In genomic region chr11:69519976-69520375, GRCm38 (mm10) we compare ENCODE assay signal across 28 mouse cellular contexts. TPM values are rescaled to one million over a fixed set of nuclear protein-coding genes. Genes with fewer than 3 reads are reported as not detected.
A peak's percentile ranks its signal among the peaks of the same experiment; 100 is the strongest.
DNase-seq lines count a peak whose midpoint lies in the region; ATAC-seq and TF ChIP-seq lines count a peak whose summit lies in the region.
"Had no signal": no experiment of that assay in that cellular context is flagged by ENCODE, and none has a peak within 500 bp of the region (broad histone marks: within the 10 kb centered on the region; RNA-seq: fewer than 3 reads in every experiment).

No protein-coding gene starts in this region.

- ATAC-seq in stomach, embryonic 15.5 days (ENCODE audit: insufficient read depth, low FRiP score, low read depth), result peak; percentile 27; the same call in 1 of the 2 replicates
- no peak for ATAC-seq in stomach, postnatal 0 days (ENCODE audit: low FRiP score, low TSS enrichment)
- ATAC-seq: activated CD4-positive, CD25-positive, alpha-beta regulatory T cell, adult 4 months; CD4-positive, CD25-positive, alpha-beta regulatory T cell, adult 4 months; forebrain, embryonic 14.5 days; inflammation-experienced regulatory T-cells, adult 6 months; midbrain, embryonic 15.5 days had no signal

- no peak for TF ChIP-seq POLR2A in kidney, adult 2 months (IDR thresholded peaks at IDR 0.05; ENCODE audit: low read depth, low read length)

- 57% methylated on average over 4 of the region's 4 CpGs for WGBS in kidney, adult 2 months
- 74% methylated on average over 4 of the region's 4 CpGs for WGBS in stomach, embryonic 15.5 days
- 67% methylated on average over 4 of the region's 4 CpGs for WGBS in stomach, postnatal 0 days

- TF ChIP-seq EP300 in stomach, postnatal 0 days (optimal IDR thresholded peaks at IDR 0.05), result no peak

- H3K4me2 ChIP-seq in stomach, embryonic 15.5 days, result no peak overlapping the region
- H3K4me2 ChIP-seq in stomach, postnatal 0 days (replicated peaks; ENCODE audit: low read depth), result no peak overlapping the region
- H3K4me2 ChIP-seq: embryonic facial prominence, embryonic 15.5 days; heart, embryonic 13.5 days; kidney, embryonic 15.5 days; liver, embryonic 11.5 days; lung, embryonic 15.5 days; midbrain, embryonic 15.5 days had no signal

- H3K36me3 ChIP-seq in kidney, adult 2 months (ENCODE audit: control insufficient read depth, insufficient read depth, low read length), result no peaks in the 10 kb centered on the region
- H3K36me3 ChIP-seq in stomach, embryonic 15.5 days, result no peaks in the 10 kb centered on the region
- no peaks in the 10 kb centered on the region for H3K36me3 ChIP-seq in stomach, postnatal 0 days (ENCODE audit: control insufficient read depth, insufficient read depth, low read length)
- H3K36me3 ChIP-seq: embryonic facial prominence, embryonic 15.5 days; heart, embryonic 13.5 days; kidney, embryonic 15.5 days; lung, embryonic 15.5 days; midbrain, embryonic 15.5 days had no signal

- peak; percentile 76 for DNase-seq in heart, adult 11 months
- DNase-seq in heart, adult 18-20 months, result no peak
- peak; percentile 29 to 42 for DNase-seq in kidney, postnatal 4 days
- no peak for DNase-seq in kidney, adult 2 months
- DNase-seq in stomach, postnatal 0 days (ENCODE audit: low spot score), result no peak
- no peak for DNase-seq in MN1 (ENCODE audit: low spot score)
- DNase-seq: adrenal gland, adult 8-10 months; cerebellum, adult 18-20 months; cerebellum, postnatal 10 days; gastrocnemius, postnatal 25 days; heart, postnatal 10 days; kidney, adult 11 months; right cerebral cortex, postnatal 25 days; spleen, adult 18-20 months had no signal

- H3K4me1 ChIP-seq in kidney, adult 2 months (ENCODE audit: control insufficient read depth, insufficient read depth, low read length), result no peaks in the 10 kb centered on the region
- no peaks in the 10 kb centered on the region for H3K4me1 ChIP-seq in stomach, embryonic 15.5 days
- no peaks in the 10 kb centered on the region for H3K4me1 ChIP-seq in stomach, postnatal 0 days (replicated peaks; ENCODE audit: control insufficient read depth, insufficient read depth)
- H3K4me1 ChIP-seq in brown adipose tissue, adult 24 weeks (ENCODE audit: control insufficient read depth, insufficient read depth, insufficient read length, low read length), result peaks cover 9% of the 10 kb centered on the region
- H3K4me1 ChIP-seq: midbrain, embryonic 15.5 days had no signal

- no peaks in the 10 kb centered on the region for H3K27me3 ChIP-seq in kidney, adult 2 months (replicated peaks; ENCODE audit: control insufficient read depth, insufficient read depth, low read length)
- no peaks in the 10 kb centered on the region for H3K27me3 ChIP-seq in stomach, embryonic 15.5 days (replicated peaks)
- H3K27me3 ChIP-seq in stomach, postnatal 0 days (ENCODE audit: control insufficient read depth, insufficient read depth, low read length), result no peaks in the 10 kb centered on the region
- H3K27me3 ChIP-seq: embryonic facial prominence, embryonic 15.5 days; lung, embryonic 15.5 days; midbrain, embryonic 15.5 days had no signal

- H3K9me3 ChIP-seq in stomach, embryonic 15.5 days, result no peaks in the 10 kb centered on the region
- H3K9me3 ChIP-seq in stomach, postnatal 0 days (ENCODE audit: control insufficient read depth, low read length), result no peaks in the 10 kb centered on the region
- H3K9me3 ChIP-seq: embryonic facial prominence, embryonic 15.5 days; heart, embryonic 13.5 days; kidney, embryonic 15.5 days; lung, embryonic 15.5 days; midbrain, embryonic 15.5 days had no signal

- no peak for TF ChIP-seq CTCF in kidney, adult 2 months (conservative IDR thresholded peaks at IDR 0.05; ENCODE audit: insufficient read depth, insufficient read length, low read depth, low read length)
- no peak for TF ChIP-seq CTCF in stomach, postnatal 0 days (IDR thresholded peaks at IDR 0.05; ENCODE audit: low read depth)

- H3K27ac ChIP-seq in kidney, adult 2 months (ENCODE audit: insufficient read depth, low read depth, low read length), result no peak overlapping the region
- no peak overlapping the region for H3K27ac ChIP-seq in stomach, embryonic 15.5 days
- H3K27ac ChIP-seq in stomach, postnatal 0 days (replicated peaks), result no peak overlapping the region
- H3K27ac ChIP-seq in brown adipose tissue, adult 24 weeks (replicated peaks; ENCODE audit: low read depth, low read length), result no peak overlapping the region
- H3K27ac ChIP-seq: embryonic facial prominence, embryonic 15.5 days; heart, embryonic 13.5 days; kidney, embryonic 15.5 days; lung, embryonic 15.5 days; midbrain, embryonic 15.5 days had no signal

- no peak overlapping the region for H3K4me3 ChIP-seq in kidney, adult 2 months (ENCODE audit: insufficient read depth, low read depth, low read length)
- H3K4me3 ChIP-seq in stomach, embryonic 15.5 days (replicated peaks), result no peak overlapping the region
- no peak overlapping the region for H3K4me3 ChIP-seq in stomach, postnatal 0 days (ENCODE audit: low read depth, low read length)
- H3K4me3 ChIP-seq in brown adipose tissue, adult 24 weeks (ENCODE audit: insufficient read depth, low read depth, low read length), result peak overlapping the region; percentile 6; the same call in 1 of the 2 replicates
- H3K4me3 ChIP-seq: embryonic facial prominence, embryonic 15.5 days; heart, embryonic 13.5 days; kidney, embryonic 15.5 days; lung, embryonic 15.5 days; midbrain, embryonic 15.5 days had no signal

- H3K9ac ChIP-seq in stomach, embryonic 15.5 days, result no peak overlapping the region
- H3K9ac ChIP-seq in stomach, postnatal 0 days (ENCODE audit: low read length), result no peak overlapping the region
- H3K9ac ChIP-seq: embryonic facial prominence, embryonic 15.5 days; heart, embryonic 13.5 days; kidney, embryonic 15.5 days; lung, embryonic 15.5 days; midbrain, embryonic 15.5 days had no signal

RNA-seq across cellular contexts. Expression of gene Dnah2, which starts 28.9 kb away (rescaled TPM):
- under 1 TPM; 0.10 to 0.51 TPM for total RNA-seq in heart, adult 18-20 months (2021)
- 0.50 and 0.73 TPM in 2 replicates for polyA plus RNA-seq in kidney, adult 2 months (2012; rRNA removed)
- polyA plus RNA-seq in stomach, embryonic 15.5 days (2015; fragmentation: Nextera tagmentation; extraction: Ambion mirVana), result 0.81 and 1.1 TPM in 2 replicates
- 0.38 and 0.39 TPM in 2 replicates for polyA plus RNA-seq in stomach, postnatal 0 days (2015; fragmentation: Nextera tagmentation; extraction: Ambion mirVana)
- polyA plus RNA-seq in brown adipose tissue, adult 24 weeks (2012; ENCODE audit: insufficient read depth, insufficient read length, missing spikeins), result not detected in 2 replicates
- total RNA-seq: common myeloid progenitor, adult 5-6 weeks; hematopoietic stem cell, adult 5-6 weeks had no signal

RNA-seq across cellular contexts. Expression of gene Efnb3, which starts 40.0 kb away (rescaled TPM):
- 100 to 1,000 TPM; 111 to 140 TPM for total RNA-seq in heart, adult 18-20 months (2021)
- polyA plus RNA-seq in kidney, adult 2 months (2012; rRNA removed), result 0.81 and 0.84 TPM in 2 replicates
- 10.4 and 12.6 TPM in 2 replicates for polyA plus RNA-seq in stomach, embryonic 15.5 days (2015; fragmentation: Nextera tagmentation; extraction: Ambion mirVana)
- polyA plus RNA-seq in stomach, postnatal 0 days (2015; fragmentation: Nextera tagmentation; extraction: Ambion mirVana), result 3.9 and 4.4 TPM in 2 replicates
- polyA plus RNA-seq in brown adipose tissue, adult 24 weeks (2012; ENCODE audit: insufficient read depth, insufficient read length, missing spikeins), result not detected in 2 replicates

Comparison
In these comparisons a context has a peak if more than half of its experiments do, and no peak if none do; other contexts are left out.
1. DNase-seq: peak in heart, adult 11 months (single experiment) and kidney, postnatal 4 days (2 of 2); none in heart, adult 18-20 months (0 of 2), kidney, adult 2 months (single experiment), stomach, postnatal 0 days (single experiment) and MN1 (single experiment).